Mouse (Mus musculus) adrenal gland, adult 10 weeks (tissue): ENCODE data around the gene Zfp511. TPM values are rescaled to one million over a fixed set of nuclear protein-coding genes. Genes with fewer than 3 reads are reported as not detected.

ENCODE experiments used
- polyA plus RNA-seq: library from polyadenylated mRNA; stranded (reverse); fragments of 350-450 nt; fragmentation: Illumina TruSeq; extraction: RNeasy Lipid Tissue Mini Kit (QIAGEN cat#74804); gene quantifications from one replicate; pipeline ENCODE4 v1.2.3, GENCODE M21; 2014; ENCODE audit warnings: low read depth, low replicate concordance

Gene Zfp511
- 10.6 TPM for polyA plus RNA-seq

GRCm38 (mm10) chr7:140036281-140037170, at the start of gene Zfp511, which contains the start of gene Tubgcp2:
TSS of gene Zfp511 (plus strand) at chr7:140036391.
TSS of gene Tubgcp2 (minus strand) at chr7:140036669.

GRCm38 (mm10) chr7:139992406-139992805, 43.8 kb upstream of the Zfp511 start, which contains the start of gene Adam8:
TSS of gene Adam8 (minus strand) at chr7:139992562.

GRCm38 (mm10) chr7:140048361-140049114, 12.3 kb downstream of the Zfp511 start, which contains the start of gene Msx3:
TSS of gene Msx3 (minus strand) at chr7:140049089.

GRCm38 (mm10) chr7:140082242-140082678, 46.1 kb downstream of the Zfp511 start, which contains the start of gene Caly:
TSS of gene Caly (minus strand) at chr7:140082548.

Other genes starting within 250 kb of the Zfp511 start
- gene Adgra1, start 202.2 kb upstream of the Zfp511 start, polyA plus RNA-seq: 3.8 TPM
- gene Kndc1, start 141.7 kb upstream of the Zfp511 start, polyA plus RNA-seq: 0.17 TPM
- gene Utf1, start 92.6 kb upstream of the Zfp511 start, polyA plus RNA-seq: not detected
- not detected for gene 6430531B16Rik, start 57.6 kb upstream of the Zfp511 start, polyA plus RNA-seq
- 0.23 TPM for gene Adam8, start 43.8 kb upstream of the Zfp511 start, polyA plus RNA-seq
- gene Tubgcp2, start 278 bp downstream of the Zfp511 start, polyA plus RNA-seq: 25.7 TPM
- gene Msx3, start 12.7 kb downstream of the Zfp511 start, polyA plus RNA-seq: not detected
- gene Caly, start 46.2 kb downstream of the Zfp511 start, polyA plus RNA-seq: not detected
- not detected for gene Prap1, start 57.0 kb downstream of the Zfp511 start, polyA plus RNA-seq
- gene Fuom, start 66.0 kb downstream of the Zfp511 start, polyA plus RNA-seq: 21.3 TPM
- 10.3 TPM for gene Paox, start 79.4 kb downstream of the Zfp511 start, polyA plus RNA-seq
- gene Echs1, start 80.1 kb downstream of the Zfp511 start, polyA plus RNA-seq: 264 TPM
- 7.0 TPM for gene Mtg1, start 101.2 kb downstream of the Zfp511 start, polyA plus RNA-seq
- gene Sprn, start 118.5 kb downstream of the Zfp511 start, polyA plus RNA-seq: 1.6 TPM
- gene Olfr522, start 128.4 kb downstream of the Zfp511 start, polyA plus RNA-seq: not detected
- gene Olfr523, start 136.8 kb downstream of the Zfp511 start, polyA plus RNA-seq: not detected
- not detected for gene Olfr524, start 169.6 kb downstream of the Zfp511 start, polyA plus RNA-seq
- gene Cd163l1, start 181.9 kb downstream of the Zfp511 start, polyA plus RNA-seq: not detected
- gene 5830411N06Rik, start 210.9 kb downstream of the Zfp511 start, polyA plus RNA-seq: not detected